ENCODE assay signal across 7 mouse cellular contexts in the genomic region with DNA sequence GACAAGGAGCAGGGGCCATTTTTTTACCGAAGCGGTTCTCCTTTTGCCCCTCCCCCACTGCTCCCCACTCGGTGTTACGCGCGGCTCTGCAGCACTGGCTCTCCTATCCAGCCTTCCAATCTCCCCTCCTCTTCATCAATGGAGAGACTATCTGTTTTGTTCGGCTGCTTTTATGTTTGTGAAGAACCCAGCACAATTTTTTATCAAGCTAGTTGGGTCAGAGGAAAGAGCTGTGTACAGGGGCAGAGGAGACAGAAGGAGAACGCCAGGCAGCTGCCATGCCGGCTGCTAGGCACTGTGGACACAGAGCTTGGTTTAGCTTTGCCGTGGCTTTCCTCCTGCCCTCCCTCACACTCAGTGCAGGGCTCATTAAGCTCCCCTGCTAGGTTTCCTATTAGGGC.
DNase-seq lines count a peak whose midpoint lies in the region; ATAC-seq and TF ChIP-seq lines count a peak whose summit lies in the region.

No protein-coding gene starts in this region.

- H3K4me1 ChIP-seq in hindbrain, embryonic 10.5 days (replicated peaks) = peaks cover 86% of the 10 kb centered on the region

- WGBS in hindbrain, embryonic 10.5 days = under 1% methylated on average over 10 of the region's 10 CpGs

- H3K27me3 ChIP-seq in hindbrain, embryonic 10.5 days (ENCODE audit: insufficient read depth, poor library complexity, severe bottlenecking) = no peaks in the 10 kb centered on the region

- no peaks in the 10 kb centered on the region for H3K36me3 ChIP-seq in hindbrain, embryonic 10.5 days

- peak; percentile 29 to 38 for DNase-seq in layer of hippocampus, adult 2 months (ENCODE audit: low spot score in 2 of 2)
- no peak for DNase-seq in layer of hippocampus, adult 9-11 months
- DNase-seq in embryo, embryonic 10.5 days (ENCODE audit: low spot score) = peak; percentile 84
- peak; percentile 78 for DNase-seq in hindbrain, embryonic 10.5 days (ENCODE audit: low spot score)
- DNase-seq in liver = peak; percentile 20
- peak; percentile 77 for DNase-seq in retina, embryonic 14.5 days (ENCODE audit: low spot score)

- TF ChIP-seq CTCF in layer of hippocampus, adult 2 months (conservative IDR thresholded peaks at IDR 0.05) = no peak

- peak overlapping the region; percentile 32 for H3K4me3 ChIP-seq in layer of hippocampus, adult 2 months
- H3K4me3 ChIP-seq in hindbrain, embryonic 10.5 days = peak overlapping the region; percentile 48

- peak overlapping the region; percentile 81 for H3K27ac ChIP-seq in layer of hippocampus, adult 2 months
- peak overlapping the region; percentile 93 for H3K27ac ChIP-seq in hindbrain, embryonic 10.5 days

- no peak for ATAC-seq in erythroid progenitor cell, adult 5-6 weeks (replicated peaks; ENCODE audit: low FRiP score, poor library complexity, severe bottlenecking)

- H3K9me3 ChIP-seq in hindbrain, embryonic 10.5 days = no peaks in the 10 kb centered on the region
